Mouse (Mus musculus): ENCODE measurements around the gene Trip11. TPM values are rescaled to one million over a fixed set of nuclear protein-coding genes. Genes with fewer than 3 reads are reported as not detected.

Gene Trip11
- total and polyA plus RNA-seq, 3 experiments: 5.1 to 12.8 (median 10.4) TPM

- Histone ChIP-seq H3K9me3 (replicated peaks; ENCODE audit: low read length) (peaks cover 4% of the 10 kb centered on the region), H3K4me1 (ENCODE audit: control insufficient read depth in 1 of 2, insufficient read depth in 2 of 2) (peaks cover 8 to 31% of the 10 kb centered on the region in 2 experiments; a peak in 3 of 4 replicates), H3K27ac (ENCODE audit: insufficient read depth, low read depth) (0 out of 2 replicates have a peak within 1 kb of the TSS, but pooled peaks have one; percentile 58), H3K9ac (ENCODE audit: insufficient read depth, low read depth) (peak within 1 kb of the TSS; percentile 85), H3K36me3 (replicated peaks in 1 of 2; ENCODE audit: control insufficient read depth in 1 of 2, insufficient read depth in 1 of 2, low read length in 1 of 2) (peaks cover 0 to 9% of the 10 kb centered on the region in 2 experiments), H3K27me3 (replicated peaks) (no peaks in the 10 kb centered on the region), H3K4me2 (ENCODE audit: insufficient read depth, low read depth, poor library complexity, severe bottlenecking) (peak within 1 kb of the TSS; percentile 95), H3K79me2 (replicated peaks; ENCODE audit: control insufficient read depth, extremely low read depth, insufficient read depth, poor library complexity, severe bottlenecking) (peaks cover 4% of the 10 kb centered on the region), H3K4me3 (replicated peaks in 1 of 3; ENCODE audit: low read depth in 2 of 3, low read length in 2 of 3, poor library complexity in 1 of 3) (peak within 1 kb of the TSS; percentile 88 to 96 (median 92))
- in situ Hi-C loops (cut with MboI; ENCODE audit: low pct_ligation_motif_present, low pct_unique_long_range_greater_than_20kb, low sequenced_read_pairs) (no loop called here), dilution Hi-C loops (cut with MboI; ENCODE audit: extremely low pct_ligation_motif_present, extremely low pct_unique_long_range_greater_than_20kb, low sequenced_read_pairs) (no loop called here)
- peak; percentile 96 for DNase-seq (ENCODE audit: extremely low read depth)
- TF ChIP-seq USF1 (IDR thresholded peaks at IDR 0.05; ENCODE audit: low read depth, low read length) (peak; percentile 99), MAZ (IDR thresholded peaks at IDR 0.05; ENCODE audit: low read depth, low read length) (no peak), ZC3H11A (IDR thresholded peaks at IDR 0.05; ENCODE audit: low read depth, low read length) (no peak), GABPA (IDR thresholded peaks at IDR 0.05; ENCODE audit: insufficient replicate concordance, low read depth, low read length) (no peak), JUND (conservative IDR thresholded peaks at IDR 0.05; ENCODE audit: low read depth, low read length) (no peak), USF2 (conservative IDR thresholded peaks at IDR 0.05; ENCODE audit: low read depth, low read length) (peak; percentile 97), SMC3 (IDR thresholded peaks at IDR 0.05; ENCODE audit: low read depth, low read length) (peak; percentile 61), BHLHE40 (IDR thresholded peaks at IDR 0.05; ENCODE audit: low read depth, low read length) (peak; percentile 100), POLR2A (IDR thresholded peaks at IDR 0.05; ENCODE audit: low read depth, low read length) (peak; percentile 72), EP300 (IDR thresholded peaks at IDR 0.05; ENCODE audit: low read length) (no peak), NRF1 (IDR thresholded peaks at IDR 0.05; ENCODE audit: low read depth, low read length) (0 out of 2 replicates have a peak, but pooled peaks have one; percentile 47), IRF4 (IDR thresholded peaks at IDR 0.05; ENCODE audit: low read depth, low read length) (peak; percentile 81), MEF2A (IDR thresholded peaks at IDR 0.05; ENCODE audit: borderline replicate concordance, low read depth, low read length) (0 out of 2 replicates have a peak, but pooled peaks have one; percentile 50), KAT2A (IDR thresholded peaks at IDR 0.05; ENCODE audit: insufficient replicate concordance, low read length) (no peak), ETS1 (conservative IDR thresholded peaks at IDR 0.05; ENCODE audit: low read depth, low read length) (no peak), RCOR1 (conservative IDR thresholded peaks at IDR 0.05; ENCODE audit: low read depth, low read length) (no peak), ELF1 (IDR thresholded peaks at IDR 0.05; ENCODE audit: low read depth, low read length) (peak; percentile 31), E2F4 (IDR thresholded peaks at IDR 0.05; ENCODE audit: insufficient replicate concordance, low read depth, low read length) (no peak), MAX (IDR thresholded peaks at IDR 0.05; ENCODE audit: low read length) (peak; percentile 98), MYC (IDR thresholded peaks at IDR 0.05; ENCODE audit: low read depth, low read length) (peak; percentile 54; the same call in 1 of the 2 replicates), CHD2 (IDR thresholded peaks at IDR 0.05; ENCODE audit: low read length) (no peak), PAX5 (IDR thresholded peaks at IDR 0.05; ENCODE audit: low read length) (no peak), HCFC1 (IDR thresholded peaks at IDR 0.05; ENCODE audit: low read depth, low read length) (peak; percentile 69), CTCF (conservative IDR thresholded peaks at IDR 0.05 in 1 of 2, IDR thresholded peaks at IDR 0.05 in 1 of 2; ENCODE audit: low read depth in 2 of 2, low read length in 2 of 2) (peak in 1 of 2 experiments; percentile 85; a peak in 2 of 4 replicates), POLR2AphosphoS2 (IDR thresholded peaks at IDR 0.05; ENCODE audit: low read depth, low read length) (no peak), JUN (IDR thresholded peaks at IDR 0.05; ENCODE audit: insufficient read depth, low read depth, low read length) (no peak), RAD21 (IDR thresholded peaks at IDR 0.05; ENCODE audit: low read depth, low read length) (peak; percentile 83), ZMIZ1 (IDR thresholded peaks at IDR 0.05; ENCODE audit: low read depth, low read length) (no peak), ZKSCAN1 (IDR thresholded peaks at IDR 0.05; ENCODE audit: borderline replicate concordance, low read depth, low read length) (no peak), MXI1 (IDR thresholded peaks at IDR 0.05; ENCODE audit: low read depth, low read length) (peak; percentile 80; the same call in 1 of the 2 replicates), SIN3A (IDR thresholded peaks at IDR 0.05; ENCODE audit: low read length) (no peak; the same call in 1 of the 2 replicates), CHD1 (IDR thresholded peaks at IDR 0.05; ENCODE audit: low read depth, low read length) (no peak; the same call in 1 of the 2 replicates), TBP (conservative IDR thresholded peaks at IDR 0.05; ENCODE audit: low read depth, low read length) (0 out of 2 replicates have a peak, but pooled peaks have one; percentile 32), ZNF384 (IDR thresholded peaks at IDR 0.05; ENCODE audit: low read depth, low read length) (peak; percentile 85), TCF12 (IDR thresholded peaks at IDR 0.05; ENCODE audit: low read depth, low read length) (peak; percentile 67), UBTF (IDR thresholded peaks at IDR 0.05; ENCODE audit: low read depth, low read length) (0 out of 2 replicates have a peak, but pooled peaks have one; percentile 54), MAFK (IDR thresholded peaks at IDR 0.05; ENCODE audit: insufficient replicate concordance, low read length) (no peak), NELFE (IDR thresholded peaks at IDR 0.05; ENCODE audit: low read depth, low read length) (peak; percentile 64; the same call in 1 of the 2 replicates)
Measured at GRCm38 (mm10) chr12:101957942-101958544, 45.0 kb upstream of the Trip11 start, which contains the start of gene Atxn3. Gene Atxn3 (minus strand): TSS chr12:101958246.
